Mouse (Mus musculus) limb, embryonic 14.5 days (tissue): ENCODE measurements around the gene Rufy2. TPM values are rescaled to one million over a fixed set of nuclear protein-coding genes. Genes with fewer than 3 reads are reported as not detected.

Experiments used
- ATAC-seq: fragments of 200-750 bp; cut with Nextera tagmentation; 2 replicates; pipeline ENCODE4 v1.8.0; 2017; ENCODE audit warnings: low read depth, moderate number of reproducible peaks, moderate TSS enrichment; ENCODE audit not compliant: low FRiP score
- DNase-seq: peaks from one replicate; pipeline ENCODE4 v3.0.0-alpha.2; 2015; ENCODE audit warnings: low spot score
- H3K27ac ChIP-seq: fragments of 300-500 bp; sonication (generic); replicated peaks from 2 replicates; pipeline ENCODE4 v1.5.1; 2014; ENCODE audit warnings: low read depth, mild to moderate bottlenecking, low read length, moderate library complexity, mixed read lengths
- H3K27me3 ChIP-seq: fragments of 300-500 bp; sonication (generic); 2 replicates; pipeline ENCODE4 v1.6.1; 2014; ENCODE audit warnings: low read length, mixed read lengths; ENCODE audit not compliant: control insufficient read depth, insufficient read depth
- H3K36me3 ChIP-seq: fragments of 300-500 bp; sonication (generic); 2 replicates; pipeline ENCODE4 v1.6.1; 2014; ENCODE audit warnings: mild to moderate bottlenecking, low read length, moderate library complexity, mixed read lengths; ENCODE audit not compliant: control insufficient read depth, insufficient read depth
- H3K4me1 ChIP-seq: fragments of 300-500 bp; sonication (generic); 2 replicates; pipeline ENCODE4 v1.6.1; 2014; ENCODE audit warnings: antibody characterized with exemption, low read length, mixed read lengths; ENCODE audit not compliant: control insufficient read depth, insufficient read depth
- H3K4me2 ChIP-seq: fragments of 300-500 bp; sonication (generic); replicated peaks from 2 replicates; pipeline ENCODE4 v1.6.1; 2014; ENCODE audit warnings: low read depth, mild to moderate bottlenecking, low read length, moderate library complexity; ENCODE audit not compliant: severe bottlenecking
- H3K4me3 ChIP-seq: fragments of 300-500 bp; sonication (generic); replicated peaks from 2 replicates; pipeline ENCODE4 v1.5.1; 2014; ENCODE audit warnings: low read length
- H3K9ac ChIP-seq: fragments of 300-500 bp; sonication (generic); 2 replicates; pipeline ENCODE4 v1.6.1; 2014; ENCODE audit warnings: mild to moderate bottlenecking, low read depth, low read length, moderate library complexity; ENCODE audit not compliant: severe bottlenecking
- H3K9me3 ChIP-seq: fragments of 300-500 bp; sonication (generic); 2 replicates; pipeline ENCODE4 v1.6.1; 2016; ENCODE audit warnings: low read length; ENCODE audit not compliant: control insufficient read depth
- POLR2A ChIP-seq: fragments of 200-500 bp; IDR thresholded peaks from 2 replicates; pipeline ENCODE4 v1.8.0; 2012; ENCODE audit warnings: inconsistent platforms, mild to moderate bottlenecking, moderate library complexity, borderline replicate concordance; ENCODE audit not compliant: insufficient read depth, insufficient read length; ENCODE audit errors: extremely low read depth
- WGBS: fragments of 180-500 bp; shearing (Covaris S2); extraction: QIAGEN DNeasy Blood & Tissue Kit; methylation state at CpG from one replicate; pipeline ENCODE4 v1.1.7; 2014; 5-methylcytosine and 5-hydroxymethylcytosine counted together
- polyA plus RNA-seq, 2 experiments: library from polyadenylated mRNA; depleted of rRNA in 1 of 2; stranded (reverse) in 1 of 2; unstranded in 1 of 2; fragments of >200 nt; fragmentation: Nextera tagmentation in 1 of 2; extraction: Ambion mirVana in 1 of 2; gene quantifications; 2 replicates each; pipeline versions ENCODE4 v1.2.1 to v1.2.3; 2012 to 2014

Rufy2 gene
- polyA plus RNA-seq, 2 experiments: 17.6 to 25.9 TPM

DNA sequence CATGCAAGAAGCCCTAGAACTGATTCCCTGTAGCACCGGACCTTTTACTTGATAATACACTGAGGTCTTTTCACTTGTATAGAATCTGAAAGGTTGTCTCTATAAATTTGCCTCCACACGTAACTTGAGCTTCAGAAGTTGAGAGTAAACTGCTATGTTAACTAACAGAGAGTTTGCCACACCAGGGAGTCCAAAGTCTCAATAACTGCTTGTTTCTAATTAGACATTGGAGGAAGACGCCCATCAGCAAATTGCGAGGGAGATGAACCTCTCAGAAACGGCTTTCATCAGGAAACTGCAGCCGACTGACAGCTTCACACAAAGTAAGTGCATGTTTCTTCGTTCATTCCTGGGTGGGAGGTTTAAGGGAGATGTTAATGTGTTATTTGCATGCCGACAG lies 85.5 kb downstream of the Rufy2 start:
- no peak for ATAC-seq
- no peak for TF ChIP-seq POLR2A
- H3K4me1 ChIP-seq: no peaks in the 10 kb centered on the region
- DNase-seq: no peak
- no peak overlapping the region for H3K9ac ChIP-seq
- no peaks in the 10 kb centered on the region for H3K9me3 ChIP-seq
- no peak overlapping the region for H3K4me3 ChIP-seq
- no peaks in the 10 kb centered on the region for H3K36me3 ChIP-seq
- H3K27ac ChIP-seq: no peak overlapping the region
- no peaks in the 10 kb centered on the region for H3K27me3 ChIP-seq
- H3K4me2 ChIP-seq: no peak overlapping the region
- WGBS: 52% methylated on average over 8 of the region's 8 CpGs

DNA sequence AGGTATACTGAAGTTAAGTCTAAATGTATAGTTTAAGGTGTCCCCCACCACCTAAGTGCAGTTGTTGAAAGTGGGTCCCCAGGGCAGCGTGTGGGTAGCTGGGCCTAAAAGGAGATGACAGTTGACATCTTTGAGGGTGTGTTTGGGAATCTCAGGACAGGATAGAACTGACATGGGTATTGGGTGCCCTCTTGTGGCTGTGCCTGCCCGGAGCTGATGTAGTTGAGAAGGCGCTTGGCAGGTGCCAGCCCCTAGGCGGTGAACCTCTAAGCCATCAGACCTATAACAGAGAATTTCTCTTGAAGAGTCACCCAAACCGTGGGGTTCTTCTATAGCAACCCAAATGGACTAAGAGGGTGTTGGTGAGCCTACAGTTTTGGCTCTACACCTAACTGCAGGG lies 86.0 kb downstream of the Rufy2 start:
- Histone ChIP-seq H3K4me3 (no peak overlapping the region), H3K4me1 (no peaks in the 10 kb centered on the region), H3K4me2 (no peak overlapping the region), H3K27me3 (no peaks in the 10 kb centered on the region), H3K9me3 (no peaks in the 10 kb centered on the region), H3K36me3 (no peaks in the 10 kb centered on the region), H3K9ac (no peak overlapping the region), H3K27ac (no peak overlapping the region)
- ATAC-seq (peak; percentile 76), DNase-seq (peak; percentile 79)
- 3% methylated on average over 5 of the region's 5 CpGs for WGBS
- TF ChIP-seq POLR2A: no peak

Other genes with a start within 250 kb of the Rufy2 start
- gene Ccar1, start 187.9 kb upstream of the Rufy2 start, polyA plus RNA-seq (2012; rRNA removed): 77.9 and 112 TPM in 2 replicates
- gene Ccar1, start 187.9 kb upstream of the Rufy2 start, polyA plus RNA-seq (2014; fragmentation: Nextera tagmentation; extraction: Ambion mirVana): 115 and 116 TPM in 2 replicates
- gene Tet1, start 71.2 kb upstream of the Rufy2 start, polyA plus RNA-seq (2012; rRNA removed): 5.2 and 5.3 TPM in 2 replicates
- gene Tet1, start 71.2 kb upstream of the Rufy2 start, polyA plus RNA-seq (2014; fragmentation: Nextera tagmentation; extraction: Ambion mirVana): 30.7 and 36.5 TPM in 2 replicates
- 13.2 and 13.4 TPM in 2 replicates for gene Slc25a16, start 59.6 kb upstream of the Rufy2 start, polyA plus RNA-seq (2012; rRNA removed)
- 11.0 and 11.8 TPM in 2 replicates for gene Slc25a16, start 59.6 kb upstream of the Rufy2 start, polyA plus RNA-seq (2014; fragmentation: Nextera tagmentation; extraction: Ambion mirVana)
- 25.5 and 26.6 TPM in 2 replicates for gene Dna2, start 33.2 kb upstream of the Rufy2 start, polyA plus RNA-seq (2012; rRNA removed)
- 13.2 and 14.1 TPM in 2 replicates for gene Dna2, start 33.2 kb upstream of the Rufy2 start, polyA plus RNA-seq (2014; fragmentation: Nextera tagmentation; extraction: Ambion mirVana)
- gene Hnrnph3, start 44.0 kb downstream of the Rufy2 start, polyA plus RNA-seq (2012; rRNA removed): 94.5 and 119 TPM in 2 replicates
- gene Hnrnph3, start 44.0 kb downstream of the Rufy2 start, polyA plus RNA-seq (2014; fragmentation: Nextera tagmentation; extraction: Ambion mirVana): 54.9 and 71.5 TPM in 2 replicates
- 2.1 and 2.8 TPM in 2 replicates for gene Pbld2, start 44.1 kb downstream of the Rufy2 start, polyA plus RNA-seq (2012; rRNA removed)
- gene Pbld2, start 44.1 kb downstream of the Rufy2 start, polyA plus RNA-seq (2014; fragmentation: Nextera tagmentation; extraction: Ambion mirVana): 0.52 and 0.64 TPM in 2 replicates
- 0.17 and 0.23 TPM in 2 replicates for gene Pbld1, start 79.9 kb downstream of the Rufy2 start, polyA plus RNA-seq (2012; rRNA removed)
- 0.78 and 1.1 TPM in 2 replicates for gene Pbld1, start 79.9 kb downstream of the Rufy2 start, polyA plus RNA-seq (2014; fragmentation: Nextera tagmentation; extraction: Ambion mirVana)
- gene Atoh7, start 119.4 kb downstream of the Rufy2 start, polyA plus RNA-seq (2012; rRNA removed): 0.08 TPM in 2 replicates
- 0.17 and 0.57 TPM in 2 replicates for gene Atoh7, start 119.4 kb downstream of the Rufy2 start, polyA plus RNA-seq (2014; fragmentation: Nextera tagmentation; extraction: Ambion mirVana)
- gene Mypn, start 223.7 kb downstream of the Rufy2 start, polyA plus RNA-seq (2012; rRNA removed): 4.6 and 4.8 TPM in 2 replicates
- 3.4 and 5.4 TPM in 2 replicates for gene Mypn, start 223.7 kb downstream of the Rufy2 start, polyA plus RNA-seq (2014; fragmentation: Nextera tagmentation; extraction: Ambion mirVana)